In the genomic region with DNA sequence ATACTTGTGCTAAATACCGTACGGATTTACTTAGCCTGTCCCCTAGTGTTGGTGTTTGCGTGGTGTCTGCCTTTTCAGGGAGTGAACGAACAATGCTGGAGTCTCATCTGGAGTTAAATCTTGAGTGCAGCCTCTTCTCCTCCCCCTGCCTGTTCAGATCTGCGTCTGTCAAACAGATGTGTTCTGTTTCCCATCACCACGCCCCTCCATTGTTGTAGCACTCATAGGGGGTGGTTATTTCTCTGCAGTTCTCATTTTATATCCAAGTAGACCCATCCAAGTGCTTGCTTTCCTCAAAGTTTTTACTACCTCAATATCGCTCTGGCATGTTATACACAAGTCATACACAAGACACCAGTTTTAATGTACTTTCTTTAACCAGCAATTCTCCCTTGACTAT, we compare ENCODE assay signal across 23 mouse cellular contexts.
DNase-seq lines count a peak whose midpoint lies in the region; ATAC-seq lines count a peak whose summit lies in the region.
"Had no signal": no experiment of that assay in that cellular context is flagged by ENCODE, and none has a peak within 500 bp of the region (broad histone marks: within the 10 kb centered on the region; RNA-seq: fewer than 3 reads in every experiment).

No protein-coding gene starts in this region.

- no peaks in the 10 kb centered on the region for H3K9me3 ChIP-seq in embryonic facial prominence, embryonic 13.5 days
- no peaks in the 10 kb centered on the region for H3K9me3 ChIP-seq in embryonic facial prominence, embryonic 10.5 days
- no peaks in the 10 kb centered on the region for H3K9me3 ChIP-seq in embryonic facial prominence, embryonic 14.5 days (ENCODE audit: control insufficient read depth, low read length)
- no peaks in the 10 kb centered on the region for H3K9me3 ChIP-seq in limb, embryonic 13.5 days
- no peaks in the 10 kb centered on the region for H3K9me3 ChIP-seq in forebrain, embryonic 12.5 days
- H3K9me3 ChIP-seq: forebrain, embryonic 15.5 days; heart, embryonic 13.5 days; hindbrain, embryonic 13.5 days; liver, embryonic 13.5 days; neural tube, embryonic 13.5 days had no signal

- intact Hi-C loops in heart, postnatal 14 days (cut with DNase I), result no loop called here

- 0 out of 2 replicates have a peak overlapping the region, but pooled peaks have one; percentile 44 for H3K27ac ChIP-seq in embryonic facial prominence, embryonic 13.5 days
- H3K27ac ChIP-seq in embryonic facial prominence, embryonic 10.5 days (replicated peaks), result no peak overlapping the region
- H3K27ac ChIP-seq in embryonic facial prominence, embryonic 14.5 days (replicated peaks; ENCODE audit: low read depth, low read length), result peak overlapping the region; percentile 61
- H3K27ac ChIP-seq in limb, embryonic 13.5 days, result no peak overlapping the region; the same call in 1 of the 2 replicates
- H3K27ac ChIP-seq in forebrain, embryonic 12.5 days, result no peak overlapping the region
- H3K27ac ChIP-seq: forebrain, embryonic 15.5 days; hindbrain, embryonic 13.5 days; liver, embryonic 13.5 days; macrophage; neural tube, embryonic 13.5 days had no signal

- WGBS in embryonic facial prominence, embryonic 13.5 days, result 37% methylated on average over 7 of the region's 7 CpGs
- WGBS in embryonic facial prominence, embryonic 10.5 days, result 68% methylated on average over 7 of the region's 7 CpGs
- 43% methylated on average over 7 of the region's 7 CpGs for whole genome bisulfite sequencing in embryonic facial prominence, embryonic 14.5 days
- WGBS in limb, embryonic 13.5 days, result 31% methylated on average over 7 of the region's 7 CpGs
- 82% methylated on average over 7 of the region's 7 CpGs for WGBS in forebrain, embryonic 12.5 days

- no peak overlapping the region for H3K9ac ChIP-seq in embryonic facial prominence, embryonic 13.5 days
- H3K9ac ChIP-seq in embryonic facial prominence, embryonic 14.5 days (ENCODE audit: low read depth, low read length), result no peak overlapping the region
- H3K9ac ChIP-seq in limb, embryonic 13.5 days, result no peak overlapping the region
- H3K9ac ChIP-seq in forebrain, embryonic 12.5 days, result no peak overlapping the region
- H3K9ac ChIP-seq: forebrain, embryonic 15.5 days; heart, embryonic 13.5 days; hindbrain, embryonic 13.5 days; liver, embryonic 13.5 days; neural tube, embryonic 13.5 days had no signal

- H3K4me2 ChIP-seq in embryonic facial prominence, embryonic 13.5 days, result no peak overlapping the region
- H3K4me2 ChIP-seq in embryonic facial prominence, embryonic 14.5 days (ENCODE audit: low read depth, low read length), result no peak overlapping the region
- H3K4me2 ChIP-seq in limb, embryonic 13.5 days (replicated peaks), result no peak overlapping the region
- H3K4me2 ChIP-seq in forebrain, embryonic 12.5 days, result no peak overlapping the region
- H3K4me2 ChIP-seq: forebrain, embryonic 15.5 days; heart, embryonic 13.5 days; hindbrain, embryonic 13.5 days; liver, embryonic 13.5 days; neural tube, embryonic 13.5 days had no signal

- no peak overlapping the region for H3K4me3 ChIP-seq in embryonic facial prominence, embryonic 13.5 days
- H3K4me3 ChIP-seq in embryonic facial prominence, embryonic 10.5 days, result no peak overlapping the region
- no peak overlapping the region for H3K4me3 ChIP-seq in embryonic facial prominence, embryonic 14.5 days (ENCODE audit: low read depth, low read length)
- H3K4me3 ChIP-seq in limb, embryonic 13.5 days, result no peak overlapping the region
- H3K4me3 ChIP-seq in forebrain, embryonic 12.5 days (replicated peaks), result no peak overlapping the region
- H3K4me3 ChIP-seq: forebrain, embryonic 15.5 days; heart, embryonic 13.5 days; hindbrain, embryonic 13.5 days; liver, embryonic 13.5 days; myocyte; neural tube, embryonic 13.5 days had no signal

- peaks cover 20% of the 10 kb centered on the region for H3K36me3 ChIP-seq in embryonic facial prominence, embryonic 13.5 days
- peaks cover 34% of the 10 kb centered on the region for H3K36me3 ChIP-seq in embryonic facial prominence, embryonic 10.5 days (replicated peaks)
- peaks cover 15% of the 10 kb centered on the region for H3K36me3 ChIP-seq in embryonic facial prominence, embryonic 14.5 days (ENCODE audit: control insufficient read depth, insufficient read depth, low read length)
- H3K36me3 ChIP-seq in limb, embryonic 13.5 days, result peaks cover 28% of the 10 kb centered on the region
- H3K36me3 ChIP-seq in forebrain, embryonic 12.5 days (replicated peaks), result 0 out of 2 replicates have a peak, but pooled peaks cover 3% of the 10 kb centered on the region
- H3K36me3 ChIP-seq: liver, embryonic 13.5 days had no signal

- no peak for DNase-seq in embryonic facial prominence, embryonic 10.5 days (ENCODE audit: low spot score)
- peak; percentile 77 for DNase-seq in embryonic facial prominence, embryonic 14.5 days (ENCODE audit: low spot score)
- peak; percentile 69 for DNase-seq in lung, postnatal 10 days
- DNase-seq in heart, postnatal 14 days, result no peak
- DNase-seq: adrenal gland, postnatal 36 days; cerebellum, adult 9-10 months; gastrocnemius, postnatal 10 days; heart, adult 18-20 months; kidney, adult 8-10 months; kidney, postnatal 36 days; liver, embryonic 13.5 days; thymus, postnatal 25 days had no signal

- H3K4me1 ChIP-seq in embryonic facial prominence, embryonic 13.5 days, result peaks cover 12% of the 10 kb centered on the region; the same call in 1 of the 2 replicates
- H3K4me1 ChIP-seq in embryonic facial prominence, embryonic 10.5 days, result peaks cover 6% of the 10 kb centered on the region
- peaks cover 13% of the 10 kb centered on the region; the same call in 1 of the 2 replicates for H3K4me1 ChIP-seq in embryonic facial prominence, embryonic 14.5 days (ENCODE audit: control insufficient read depth, insufficient read depth, low read length)
- H3K4me1 ChIP-seq in limb, embryonic 13.5 days, result peaks cover 23% of the 10 kb centered on the region
- no peaks in the 10 kb centered on the region for H3K4me1 ChIP-seq in forebrain, embryonic 12.5 days
- H3K4me1 ChIP-seq: hindbrain, embryonic 13.5 days; liver, embryonic 13.5 days had no signal

- H3K27me3 ChIP-seq in embryonic facial prominence, embryonic 13.5 days, result no peaks in the 10 kb centered on the region
- H3K27me3 ChIP-seq in embryonic facial prominence, embryonic 10.5 days (replicated peaks; ENCODE audit: low read depth, poor library complexity, severe bottlenecking), result no peaks in the 10 kb centered on the region
- no peaks in the 10 kb centered on the region for H3K27me3 ChIP-seq in embryonic facial prominence, embryonic 14.5 days (replicated peaks; ENCODE audit: control insufficient read depth, insufficient read depth, low read length)
- H3K27me3 ChIP-seq in limb, embryonic 13.5 days, result no peaks in the 10 kb centered on the region
- H3K27me3 ChIP-seq in forebrain, embryonic 12.5 days, result no peaks in the 10 kb centered on the region
- H3K27me3 ChIP-seq: forebrain, embryonic 15.5 days; heart, embryonic 13.5 days; hindbrain, embryonic 13.5 days; liver, embryonic 13.5 days; neural tube, embryonic 13.5 days had no signal

- ATAC-seq in embryonic facial prominence, embryonic 13.5 days (ENCODE audit: insufficient number of reproducible peaks, insufficient read depth, low FRiP score, low TSS enrichment, low read depth), result no peak
- 0 out of 2 replicates have a peak, but pooled peaks have one; percentile 55 for ATAC-seq in embryonic facial prominence, embryonic 14.5 days (ENCODE audit: low read depth)
- ATAC-seq in limb, embryonic 13.5 days (ENCODE audit: low FRiP score, low read depth), result peak; percentile 90
- no peak for ATAC-seq in erythroid progenitor cell, adult 5-6 weeks (replicated peaks; ENCODE audit: low FRiP score, poor library complexity, severe bottlenecking)
- ATAC-seq in forebrain, embryonic 12.5 days (ENCODE audit: low FRiP score), result no peak
- ATAC-seq: forebrain, embryonic 15.5 days; midbrain, embryonic 16.5 days had no signal

Comparison
In these comparisons a context has a peak if more than half of its experiments do, and no peak if none do; other contexts are left out.
1. ATAC-seq: peak in embryonic facial prominence, embryonic 14.5 days (single experiment) and limb, embryonic 13.5 days (single experiment); none in embryonic facial prominence, embryonic 13.5 days (single experiment), erythroid progenitor cell, adult 5-6 weeks (single experiment) and forebrain, embryonic 12.5 days (single experiment).
2. H3K27ac ChIP-seq: peak in embryonic facial prominence, embryonic 13.5 days (single experiment) and embryonic facial prominence, embryonic 14.5 days (single experiment); none in embryonic facial prominence, embryonic 10.5 days (single experiment), limb, embryonic 13.5 days (single experiment) and forebrain, embryonic 12.5 days (single experiment).
3. DNase-seq: peak in embryonic facial prominence, embryonic 14.5 days (single experiment) and lung, postnatal 10 days (single experiment); none in embryonic facial prominence, embryonic 10.5 days (single experiment) and heart, postnatal 14 days (0 of 2).